Mouse (Mus musculus): ENCODE measurements at regions not wholly inside any gene's neighbourhood (a gene's known extent, or its start where the extent isn't known, plus 50 kb on each side); places are given as distances from the start of the nearest gene placed in this dataset.

GRCm38 (mm10) chr10:87803936-87804791 is 53.9 kb upstream of the Igf1 start:
- no peak for ATAC-seq (replicated peaks in 1 of 2; ENCODE audit: insufficient read depth in 1 of 2, low FRiP score in 2 of 2, low TSS enrichment in 1 of 2, low read depth in 1 of 2, poor library complexity in 2 of 2, severe bottlenecking in 2 of 2)

- no peak for ATAC-seq (replicated peaks in 1 of 2; ENCODE audit: insufficient read depth in 1 of 2, low FRiP score in 2 of 2, low TSS enrichment in 1 of 2, low read depth in 1 of 2, poor library complexity in 2 of 2, severe bottlenecking in 2 of 2)
These were observed 53.3 kb upstream of the Igf1 start for GRCm38 (mm10) chr10:87804792-87805082.

All from hematopoietic stem cell, adult 5-6 weeks (primary cell).